Mouse (Mus musculus) testis, adult 2 months (tissue): ENCODE data around the gene Gm35549. TPM values are rescaled to one million over a fixed set of nuclear protein-coding genes. Genes with fewer than 3 reads are reported as not detected.

Experiments
- H3K27ac ChIP-seq: fragments of 200-500 bp; 2 replicates; pipeline ENCODE4 v1.5.1; 2012; ENCODE audit warnings: low read depth, low read length; ENCODE audit not compliant: control insufficient read depth, insufficient read depth
- H3K27me3 ChIP-seq: fragments of 200-500 bp; 2 replicates; pipeline ENCODE4 v1.6.1; 2012; ENCODE audit warnings: mild to moderate bottlenecking, low read length, moderate library complexity; ENCODE audit not compliant: control insufficient read depth, insufficient read depth
- H3K36me3 ChIP-seq: fragments of 200-500 bp; 2 replicates; pipeline ENCODE4 v1.6.1; 2012; ENCODE audit warnings: mild to moderate bottlenecking, low read length; ENCODE audit not compliant: control insufficient read depth, insufficient read depth
- H3K4me1 ChIP-seq: fragments of 200-500 bp; 2 replicates; pipeline ENCODE4 v1.6.1; 2012; ENCODE audit warnings: low read length; ENCODE audit not compliant: control insufficient read depth, insufficient read depth
- H3K4me3 ChIP-seq: fragments of 200-500 bp; 2 replicates; pipeline ENCODE4 v1.5.1; 2012; ENCODE audit warnings: low read depth, mild to moderate bottlenecking, low read length, moderate library complexity, mixed read lengths; ENCODE audit not compliant: control insufficient read depth
- CTCF ChIP-seq: fragments of 200-500 bp; IDR thresholded peaks from 2 replicates; pipeline ENCODE4 v1.5.1; 2012; ENCODE audit warnings: low read depth, mild to moderate bottlenecking, inconsistent platforms, low read length, moderate library complexity; ENCODE audit not compliant: control insufficient read depth, insufficient read depth, insufficient replicate concordance
- POLR2A ChIP-seq: fragments of 200-500 bp; IDR thresholded peaks from 2 replicates; pipeline ENCODE4 v1.6.1; 2012; ENCODE audit warnings: low read depth, mild to moderate bottlenecking, inconsistent platforms, low read length, moderate library complexity; ENCODE audit not compliant: control insufficient read depth
- polyA plus RNA-seq: library from polyadenylated mRNA; depleted of rRNA; stranded (reverse); fragments of >200 nt; gene quantifications from 2 replicates; pipeline ENCODE4 v1.2.3, GENCODE M21; 2012

Gm35549 gene
- polyA plus RNA-seq, 1 experiment: 28.0 TPM

GRCm38 (mm10) chr9:122823374-122824017 lies 20.3 kb downstream of the Gm35549 start:
- Histone ChIP-seq H3K4me3 (no peak overlapping the region), H3K27me3 (no peaks in the 10 kb centered on the region), H3K4me1 (no peaks in the 10 kb centered on the region), H3K27ac (no peak overlapping the region), H3K36me3 (no peaks in the 10 kb centered on the region; the same call in 1 of the 2 replicates)
- TF ChIP-seq POLR2A (no peak), CTCF (no peak)

- peaks cover 2% of the 10 kb centered on the region; the same call in 1 of the 2 replicates for H3K36me3 ChIP-seq
- no peak overlapping the region for H3K4me3 ChIP-seq
- no peaks in the 10 kb centered on the region for H3K27me3 ChIP-seq
- H3K4me1 ChIP-seq: no peaks in the 10 kb centered on the region
- no peak for TF ChIP-seq CTCF
- TF ChIP-seq POLR2A: no peak
- H3K27ac ChIP-seq: no peak overlapping the region
These were observed 28.5 kb downstream of the Gm35549 start for GRCm38 (mm10) chr9:122815239-122815851.

GRCm38 (mm10) chr9:122814775-122815174 lies 29.1 kb downstream of the Gm35549 start:
- H3K27ac ChIP-seq: no peak overlapping the region
- H3K4me1 ChIP-seq: no peaks in the 10 kb centered on the region
- no peak overlapping the region for H3K4me3 ChIP-seq
- H3K36me3 ChIP-seq: peaks cover 3% of the 10 kb centered on the region; the same call in 1 of the 2 replicates
- no peaks in the 10 kb centered on the region for H3K27me3 ChIP-seq
- TF ChIP-seq CTCF (no peak), POLR2A (no peak)

- H3K27ac ChIP-seq: no peak overlapping the region
- TF ChIP-seq POLR2A: no peak
- H3K36me3 ChIP-seq: peaks cover 3% of the 10 kb centered on the region; the same call in 1 of the 2 replicates
- H3K4me3 ChIP-seq: no peak overlapping the region
- no peaks in the 10 kb centered on the region for H3K27me3 ChIP-seq
- no peaks in the 10 kb centered on the region for H3K4me1 ChIP-seq
These were observed 31.4 kb downstream of the Gm35549 start for GRCm38 (mm10) chr9:122812386-122812785.

- Histone ChIP-seq H3K4me3 (no peak overlapping the region), H3K27me3 (no peaks in the 10 kb centered on the region), H3K36me3 (peaks cover 1% of the 10 kb centered on the region; the same call in 1 of the 2 replicates), H3K27ac (no peak overlapping the region), H3K4me1 (no peaks in the 10 kb centered on the region)
- no peak for TF ChIP-seq POLR2A
- no peak for TF ChIP-seq CTCF
These were observed 33.6 kb downstream of the Gm35549 start for GRCm38 (mm10) chr9:122810212-122810611.

GRCm38 (mm10) chr9:122807186-122807585 lies 36.6 kb downstream of the Gm35549 start:
- Histone ChIP-seq H3K27me3 (no peaks in the 10 kb centered on the region), H3K4me1 (peaks cover 2% of the 10 kb centered on the region; the same call in 1 of the 2 replicates), H3K27ac (no peak overlapping the region), H3K36me3 (peaks cover 1% of the 10 kb centered on the region; the same call in 1 of the 2 replicates), H3K4me3 (no peak overlapping the region)
- TF ChIP-seq CTCF: no peak
- no peak for TF ChIP-seq POLR2A

- peak overlapping the region; percentile 91 for H3K27ac ChIP-seq
- H3K4me1 ChIP-seq: peaks cover 2% of the 10 kb centered on the region; the same call in 1 of the 2 replicates
- peak overlapping the region; percentile 88 for H3K4me3 ChIP-seq
- peaks cover 1% of the 10 kb centered on the region; the same call in 1 of the 2 replicates for H3K36me3 ChIP-seq
- TF ChIP-seq CTCF (no peak), POLR2A (no peak)
- no peaks in the 10 kb centered on the region for H3K27me3 ChIP-seq
These were observed 37.9 kb downstream of the Gm35549 start for GRCm38 (mm10) chr9:122805845-122806341.
